Mouse (Mus musculus): ENCODE measurements at regions not wholly inside any gene's neighbourhood (a gene's known extent, or its start where the extent isn't known, plus 50 kb on each side); places are given as distances from the start of the nearest gene placed in this dataset.

GRCm38 (mm10) chr13:31276005-31276644 is 279.8 kb upstream of the Foxq1 start:
- no peaks in the 10 kb centered on the region for H3K4me1 ChIP-seq (ENCODE audit: insufficient read depth)
- H3K27ac ChIP-seq (ENCODE audit: low read depth, low read length): no peak overlapping the region
- no peak overlapping the region for H3K4me3 ChIP-seq (ENCODE audit: low read depth, low read length)
- no peak for TF ChIP-seq CTCF (IDR thresholded peaks at IDR 0.05; ENCODE audit: low read depth)
- no peaks in the 10 kb centered on the region for H3K9me3 ChIP-seq (ENCODE audit: low read length)
- ATAC-seq (no peak), DNase-seq (no peak)
- WGBS: 73% methylated on average over 6 of the region's 6 CpGs
- no peak overlapping the region for H3K9ac ChIP-seq
- no peaks in the 10 kb centered on the region for H3K27me3 ChIP-seq (ENCODE audit: insufficient read depth, low read length)
- no peak overlapping the region for H3K4me2 ChIP-seq (ENCODE audit: low read depth)
- H3K36me3 ChIP-seq (ENCODE audit: insufficient read depth): no peaks in the 10 kb centered on the region

- no peak overlapping the region for H3K4me3 ChIP-seq (ENCODE audit: low read depth, low read length)
- ATAC-seq (no peak), DNase-seq (no peak)
- H3K27ac ChIP-seq (ENCODE audit: low read depth, low read length): no peak overlapping the region
- no peaks in the 10 kb centered on the region for H3K4me1 ChIP-seq (ENCODE audit: insufficient read depth)
- no peak overlapping the region for H3K4me2 ChIP-seq (ENCODE audit: low read depth)
- TF ChIP-seq CTCF (IDR thresholded peaks at IDR 0.05; ENCODE audit: low read depth): no peak
- H3K9me3 ChIP-seq (ENCODE audit: low read length): no peaks in the 10 kb centered on the region
- no peaks in the 10 kb centered on the region for H3K36me3 ChIP-seq (ENCODE audit: insufficient read depth)
- no peak overlapping the region for H3K9ac ChIP-seq
- 86% methylated on average over 7 of the region's 7 CpGs for WGBS
- no peaks in the 10 kb centered on the region for H3K27me3 ChIP-seq (ENCODE audit: insufficient read depth, low read length)
Observed at GRCm38 (mm10) chr13:31290630-31291029, 265.3 kb upstream of the Foxq1 start.

- Histone ChIP-seq H3K4me2 (ENCODE audit: low read depth) (no peak overlapping the region), H3K4me3 (ENCODE audit: low read depth, low read length) (no peak overlapping the region), H3K9me3 (ENCODE audit: low read length) (no peaks in the 10 kb centered on the region), H3K27ac (ENCODE audit: low read depth, low read length) (no peak overlapping the region), H3K9ac (no peak overlapping the region), H3K27me3 (ENCODE audit: insufficient read depth, low read length) (no peaks in the 10 kb centered on the region), H3K36me3 (ENCODE audit: insufficient read depth) (no peaks in the 10 kb centered on the region), H3K4me1 (ENCODE audit: insufficient read depth) (no peaks in the 10 kb centered on the region)
- 87% methylated on average over 13 of the region's 13 CpGs for WGBS
- DNase-seq: no peak
- no peak for TF ChIP-seq CTCF (IDR thresholded peaks at IDR 0.05; ENCODE audit: low read depth)
- ATAC-seq: no peak
Observed at GRCm38 (mm10) chr13:31292584-31293387, 263.1 kb upstream of the Foxq1 start.

GRCm38 (mm10) chr13:31294011-31294410 is 261.9 kb upstream of the Foxq1 start:
- no peak overlapping the region for H3K4me3 ChIP-seq (ENCODE audit: low read depth, low read length)
- DNase-seq: no peak
- H3K9me3 ChIP-seq (ENCODE audit: low read length): no peaks in the 10 kb centered on the region
- H3K27ac ChIP-seq (ENCODE audit: low read depth, low read length): no peak overlapping the region
- H3K4me1 ChIP-seq (ENCODE audit: insufficient read depth): no peaks in the 10 kb centered on the region
- ATAC-seq: no peak
- 90% methylated on average over 7 of the region's 7 CpGs for WGBS
- no peak overlapping the region for H3K9ac ChIP-seq
- no peak for TF ChIP-seq CTCF (IDR thresholded peaks at IDR 0.05; ENCODE audit: low read depth)
- H3K4me2 ChIP-seq (ENCODE audit: low read depth): no peak overlapping the region
- H3K27me3 ChIP-seq (ENCODE audit: insufficient read depth, low read length): no peaks in the 10 kb centered on the region
- no peaks in the 10 kb centered on the region for H3K36me3 ChIP-seq (ENCODE audit: insufficient read depth)

GRCm38 (mm10) chr13:31303194-31303593 is 252.7 kb upstream of the Foxq1 start:
- Histone ChIP-seq H3K9ac (no peak overlapping the region), H3K27me3 (ENCODE audit: insufficient read depth, low read length) (no peaks in the 10 kb centered on the region), H3K4me3 (ENCODE audit: low read depth, low read length) (no peak overlapping the region), H3K27ac (ENCODE audit: low read depth, low read length) (no peak overlapping the region), H3K4me2 (ENCODE audit: low read depth) (no peak overlapping the region), H3K9me3 (ENCODE audit: low read length) (no peaks in the 10 kb centered on the region), H3K36me3 (ENCODE audit: insufficient read depth) (no peaks in the 10 kb centered on the region), H3K4me1 (ENCODE audit: insufficient read depth) (no peaks in the 10 kb centered on the region)
- 81% methylated on average over 5 of the region's 5 CpGs for WGBS
- DNase-seq (no peak), ATAC-seq (no peak)
- TF ChIP-seq CTCF (IDR thresholded peaks at IDR 0.05; ENCODE audit: low read depth): no peak

- DNase-seq (no peak), ATAC-seq (no peak)
- no peaks in the 10 kb centered on the region for H3K9me3 ChIP-seq (ENCODE audit: low read length)
- no peaks in the 10 kb centered on the region for H3K36me3 ChIP-seq (ENCODE audit: insufficient read depth)
- no peaks in the 10 kb centered on the region for H3K27me3 ChIP-seq (ENCODE audit: insufficient read depth, low read length)
- no peak overlapping the region for H3K9ac ChIP-seq
- no peak for TF ChIP-seq CTCF (IDR thresholded peaks at IDR 0.05; ENCODE audit: low read depth)
- WGBS: 88% methylated on average over 5 of the region's 5 CpGs
- H3K4me3 ChIP-seq (ENCODE audit: low read depth, low read length): no peak overlapping the region
- H3K4me1 ChIP-seq (ENCODE audit: insufficient read depth): no peaks in the 10 kb centered on the region
- H3K4me2 ChIP-seq (ENCODE audit: low read depth): no peak overlapping the region
- no peak overlapping the region for H3K27ac ChIP-seq (ENCODE audit: low read depth, low read length)
Observed at GRCm38 (mm10) chr13:31304286-31304865, 251.6 kb upstream of the Foxq1 start.

- WGBS: 75% methylated on average over 6 of the region's 6 CpGs
- ATAC-seq: no peak
- DNase-seq: no peak
Observed at GRCm38 (mm10) chr13:31309083-31309621, 246.8 kb upstream of the Foxq1 start.

More at GRCm38 (mm10) chr13:31309083-31309621, 246.8 kb upstream of the Foxq1 start:
- Histone ChIP-seq H3K36me3 (ENCODE audit: insufficient read depth) (no peaks in the 10 kb centered on the region), H3K27me3 (ENCODE audit: insufficient read depth, low read length) (no peaks in the 10 kb centered on the region), H3K4me3 (ENCODE audit: low read depth, low read length) (no peak overlapping the region), H3K4me1 (ENCODE audit: insufficient read depth) (no peaks in the 10 kb centered on the region), H3K9ac (no peak overlapping the region), H3K27ac (ENCODE audit: low read depth, low read length) (no peak overlapping the region), H3K4me2 (ENCODE audit: low read depth) (no peak overlapping the region), H3K9me3 (ENCODE audit: low read length) (no peaks in the 10 kb centered on the region)
- TF ChIP-seq CTCF (IDR thresholded peaks at IDR 0.05; ENCODE audit: low read depth): no peak
